Mouse (Mus musculus): ENCODE results near the gene Mfng. TPM values are rescaled to one million over a fixed set of nuclear protein-coding genes. Genes with fewer than 3 reads are reported as not detected.
A peak's percentile ranks its signal among the peaks of the same experiment; 100 is the strongest.

Gene Mfng
- polyA plus RNA-seq, 1 experiment from 2014 or later = 28.0 TPM

DNA sequence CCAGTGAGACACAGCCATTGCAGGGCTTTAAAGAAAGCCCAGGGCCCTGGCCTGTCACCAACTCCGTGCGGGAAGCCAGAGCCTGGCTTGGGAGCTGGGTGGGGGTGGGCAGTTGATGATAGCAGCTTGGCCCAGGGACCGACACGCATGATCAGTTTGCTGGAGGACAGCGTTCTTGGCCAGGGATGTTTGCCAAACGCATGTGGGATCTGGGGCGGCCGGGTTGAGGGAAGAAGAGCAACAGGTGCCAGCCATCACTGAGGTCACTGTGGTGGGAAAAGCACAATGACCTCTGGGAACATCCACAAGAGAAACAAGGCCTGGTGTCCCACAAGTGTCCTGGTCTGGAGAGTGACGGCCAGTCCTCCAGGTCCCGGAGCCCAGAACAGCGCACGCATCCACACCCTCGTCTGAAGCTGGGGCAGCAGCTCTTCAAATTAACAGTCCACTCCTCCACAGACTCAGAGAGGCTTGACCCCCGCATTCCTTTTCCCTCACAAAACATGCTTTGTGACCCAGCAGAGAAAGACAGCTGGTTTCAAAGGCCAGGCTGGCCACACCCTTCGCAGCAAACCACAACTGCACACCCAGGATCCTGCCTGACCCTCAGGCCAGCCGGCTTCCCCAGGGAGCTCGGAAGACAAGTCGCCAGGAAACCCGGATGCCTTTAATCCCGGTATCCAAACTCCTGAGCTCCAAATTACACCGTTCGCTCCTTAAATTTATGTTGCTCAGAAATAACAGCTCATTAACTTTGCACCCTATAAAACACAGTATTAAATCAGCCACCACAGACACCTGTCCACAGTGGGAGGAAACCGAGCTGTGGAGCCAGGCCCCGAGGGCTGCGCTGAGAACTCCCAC is 23.2 kb upstream of the Mfng start:
- Histone ChIP-seq H3K9me3 (ENCODE audit: control insufficient read depth, low read length) (no peaks in the 10 kb centered on the region), H3K27me3 (ENCODE audit: control insufficient read depth, insufficient read depth, low read length) (peaks cover 13% of the 10 kb centered on the region), H3K4me2 (ENCODE audit: low read length) (no peak overlapping the region), H3K9ac (replicated peaks; ENCODE audit: low read length) (no peak overlapping the region), H3K27ac (replicated peaks; ENCODE audit: low read depth, low read length) (no peak overlapping the region), H3K36me3 (ENCODE audit: control insufficient read depth, insufficient read depth, low read length) (no peaks in the 10 kb centered on the region), H3K4me3 (replicated peaks; ENCODE audit: low read depth, low read length) (no peak overlapping the region), H3K4me1 (ENCODE audit: control insufficient read depth, insufficient read depth, low read length) (no peaks in the 10 kb centered on the region)
- WGBS = 45% methylated on average over 25 of the region's 25 CpGs
- no peak for ATAC-seq (ENCODE audit: low FRiP score, low TSS enrichment)
- DNase-seq = peak; percentile 34

DNA sequence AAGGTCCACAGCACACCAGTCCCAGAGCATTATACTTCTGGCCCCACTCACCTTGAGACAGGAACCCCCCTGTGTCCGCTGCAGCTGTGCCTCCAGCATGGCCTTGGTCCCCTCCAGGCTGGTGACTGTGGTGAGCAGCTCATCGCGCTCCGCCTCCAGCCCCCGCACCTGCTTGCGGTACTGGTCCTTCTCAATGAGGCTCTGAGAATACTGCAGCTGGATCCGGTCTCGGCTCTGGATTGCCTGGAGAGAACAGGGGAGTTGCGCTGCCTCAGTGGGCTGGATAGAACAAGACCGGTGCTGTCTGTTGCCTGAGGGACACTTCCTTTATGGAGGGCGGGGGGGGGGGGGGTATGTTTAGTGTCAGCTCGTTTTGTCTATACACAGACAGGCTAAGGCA is 17.7 kb upstream of the Mfng start:
- WGBS = 75% methylated on average over 12 of the region's 12 CpGs
- Histone ChIP-seq H3K9ac (replicated peaks; ENCODE audit: low read length) (no peak overlapping the region), H3K4me2 (ENCODE audit: low read length) (no peak overlapping the region), H3K4me1 (ENCODE audit: control insufficient read depth, insufficient read depth, low read length) (no peaks in the 10 kb centered on the region; the same call in 1 of the 2 replicates), H3K27ac (replicated peaks; ENCODE audit: low read depth, low read length) (no peak overlapping the region), H3K9me3 (ENCODE audit: control insufficient read depth, low read length) (no peaks in the 10 kb centered on the region), H3K36me3 (ENCODE audit: control insufficient read depth, insufficient read depth, low read length) (no peaks in the 10 kb centered on the region), H3K4me3 (replicated peaks; ENCODE audit: low read depth, low read length) (no peak overlapping the region), H3K27me3 (ENCODE audit: control insufficient read depth, insufficient read depth, low read length) (no peaks in the 10 kb centered on the region)
- DNase-seq = no peak
- ATAC-seq (ENCODE audit: low FRiP score, low TSS enrichment) = no peak

- no peaks in the 10 kb centered on the region; the same call in 1 of the 2 replicates for H3K4me1 ChIP-seq (ENCODE audit: control insufficient read depth, insufficient read depth, low read length)
- H3K4me3 ChIP-seq (replicated peaks; ENCODE audit: low read depth, low read length) = no peak overlapping the region
- H3K36me3 ChIP-seq (ENCODE audit: control insufficient read depth, insufficient read depth, low read length) = no peaks in the 10 kb centered on the region
- DNase-seq (no peak), ATAC-seq (ENCODE audit: low FRiP score, low TSS enrichment) (no peak)
- no peak overlapping the region for H3K4me2 ChIP-seq (ENCODE audit: low read length)
- 87% methylated on average over 4 of the region's 4 CpGs for WGBS
- no peak overlapping the region for H3K9ac ChIP-seq (replicated peaks; ENCODE audit: low read length)
- H3K9me3 ChIP-seq (ENCODE audit: control insufficient read depth, low read length) = no peaks in the 10 kb centered on the region
- H3K27me3 ChIP-seq (ENCODE audit: control insufficient read depth, insufficient read depth, low read length) = no peaks in the 10 kb centered on the region
- no peak overlapping the region for H3K27ac ChIP-seq (replicated peaks; ENCODE audit: low read depth, low read length)
These were observed 17.2 kb upstream of the Mfng start for GRCm38 (mm10) chr15:78790451-78790850.

- Histone ChIP-seq H3K4me2 (ENCODE audit: low read length) (no peak overlapping the region), H3K27me3 (ENCODE audit: control insufficient read depth, insufficient read depth, low read length) (no peaks in the 10 kb centered on the region)
- WGBS = 87% methylated on average over 13 of the region's 13 CpGs
These were observed 16.5 kb upstream of the Mfng start for GRCm38 (mm10) chr15:78789721-78790323.

GRCm38 (mm10) chr15:78788042-78788441 is 14.8 kb upstream of the Mfng start:
- Histone ChIP-seq H3K36me3 (ENCODE audit: control insufficient read depth, insufficient read depth, low read length) (no peaks in the 10 kb centered on the region), H3K27ac (replicated peaks; ENCODE audit: low read depth, low read length) (0 out of 2 replicates have a peak overlapping the region, but pooled peaks have one; percentile 20), H3K4me3 (replicated peaks; ENCODE audit: low read depth, low read length) (no peak overlapping the region), H3K27me3 (ENCODE audit: control insufficient read depth, insufficient read depth, low read length) (no peaks in the 10 kb centered on the region), H3K9ac (replicated peaks; ENCODE audit: low read length) (no peak overlapping the region), H3K4me1 (ENCODE audit: control insufficient read depth, insufficient read depth, low read length) (no peaks in the 10 kb centered on the region; the same call in 1 of the 2 replicates), H3K9me3 (ENCODE audit: control insufficient read depth, low read length) (no peaks in the 10 kb centered on the region), H3K4me2 (ENCODE audit: low read length) (no peak overlapping the region)
- 87% methylated on average over 3 of the region's 3 CpGs for WGBS
- ATAC-seq (ENCODE audit: low FRiP score, low TSS enrichment) (no peak), DNase-seq (no peak)

More at GRCm38 (mm10) chr15:78789721-78790323, 16.5 kb upstream of the Mfng start:
- Histone ChIP-seq H3K36me3 (ENCODE audit: control insufficient read depth, insufficient read depth, low read length) (no peaks in the 10 kb centered on the region), H3K4me3 (replicated peaks; ENCODE audit: low read depth, low read length) (no peak overlapping the region), H3K4me1 (ENCODE audit: control insufficient read depth, insufficient read depth, low read length) (no peaks in the 10 kb centered on the region; the same call in 1 of the 2 replicates), H3K9ac (replicated peaks; ENCODE audit: low read length) (no peak overlapping the region), H3K27ac (replicated peaks; ENCODE audit: low read depth, low read length) (no peak overlapping the region), H3K9me3 (ENCODE audit: control insufficient read depth, low read length) (no peaks in the 10 kb centered on the region)
- ATAC-seq (ENCODE audit: low FRiP score, low TSS enrichment) (no peak), DNase-seq (no peak)

GRCm38 (mm10) chr15:78787287-78787856 is 14.1 kb upstream of the Mfng start:
- Histone ChIP-seq H3K36me3 (ENCODE audit: control insufficient read depth, insufficient read depth, low read length) (no peaks in the 10 kb centered on the region), H3K9ac (replicated peaks; ENCODE audit: low read length) (no peak overlapping the region), H3K4me3 (replicated peaks; ENCODE audit: low read depth, low read length) (no peak overlapping the region), H3K4me2 (ENCODE audit: low read length) (no peak overlapping the region), H3K27ac (replicated peaks; ENCODE audit: low read depth, low read length) (no peak overlapping the region), H3K27me3 (ENCODE audit: control insufficient read depth, insufficient read depth, low read length) (no peaks in the 10 kb centered on the region), H3K9me3 (ENCODE audit: control insufficient read depth, low read length) (no peaks in the 10 kb centered on the region), H3K4me1 (ENCODE audit: control insufficient read depth, insufficient read depth, low read length) (no peaks in the 10 kb centered on the region; the same call in 1 of the 2 replicates)
- ATAC-seq (ENCODE audit: low FRiP score, low TSS enrichment) (no peak), DNase-seq (no peak)
- 77% methylated on average over 9 of the region's 9 CpGs for WGBS

GRCm38 (mm10) chr15:78786411-78786818 is 13.1 kb upstream of the Mfng start:
- no peak overlapping the region for H3K4me2 ChIP-seq (ENCODE audit: low read length)
- ATAC-seq (ENCODE audit: low FRiP score, low TSS enrichment) = no peak
- WGBS = 76% methylated on average over 9 of the region's 9 CpGs
- no peak overlapping the region for H3K9ac ChIP-seq (replicated peaks; ENCODE audit: low read length)
- H3K36me3 ChIP-seq (ENCODE audit: control insufficient read depth, insufficient read depth, low read length) = no peaks in the 10 kb centered on the region
- H3K27ac ChIP-seq (replicated peaks; ENCODE audit: low read depth, low read length) = 0 out of 2 replicates have a peak overlapping the region, but pooled peaks have one; percentile 1
- DNase-seq = no peak
- no peaks in the 10 kb centered on the region for H3K9me3 ChIP-seq (ENCODE audit: control insufficient read depth, low read length)
- H3K27me3 ChIP-seq (ENCODE audit: control insufficient read depth, insufficient read depth, low read length) = no peaks in the 10 kb centered on the region
- no peaks in the 10 kb centered on the region; the same call in 1 of the 2 replicates for H3K4me1 ChIP-seq (ENCODE audit: control insufficient read depth, insufficient read depth, low read length)
- no peak overlapping the region for H3K4me3 ChIP-seq (replicated peaks; ENCODE audit: low read depth, low read length)

DNA sequence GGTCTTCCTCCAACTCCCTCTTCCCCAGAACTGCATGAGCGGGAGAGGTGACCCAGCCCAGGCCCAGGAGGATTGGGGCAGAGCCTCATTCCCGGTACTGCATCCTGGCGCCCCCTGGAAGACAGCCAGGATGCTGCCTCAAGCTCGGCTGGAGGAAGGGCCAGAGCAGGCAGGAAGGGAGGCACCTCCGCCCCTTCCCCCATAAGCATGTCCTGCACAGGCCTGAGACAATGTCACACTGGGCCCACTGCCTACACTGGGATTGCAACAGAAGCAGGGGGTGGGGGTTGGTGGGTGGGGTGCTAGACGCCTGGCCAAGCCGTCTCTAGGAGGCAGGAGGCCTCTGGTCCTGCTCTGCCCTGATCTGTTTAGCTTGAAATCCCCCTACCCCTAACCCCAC is 12.7 kb upstream of the Mfng start:
- Histone ChIP-seq H3K9ac (replicated peaks; ENCODE audit: low read length) (no peak overlapping the region), H3K4me2 (ENCODE audit: low read length) (no peak overlapping the region), H3K27ac (replicated peaks; ENCODE audit: low read depth, low read length) (peak overlapping the region; percentile 1; the same call in 1 of the 2 replicates), H3K27me3 (ENCODE audit: control insufficient read depth, insufficient read depth, low read length) (no peaks in the 10 kb centered on the region), H3K4me3 (replicated peaks; ENCODE audit: low read depth, low read length) (no peak overlapping the region), H3K4me1 (ENCODE audit: control insufficient read depth, insufficient read depth, low read length) (no peaks in the 10 kb centered on the region; the same call in 1 of the 2 replicates), H3K36me3 (ENCODE audit: control insufficient read depth, insufficient read depth, low read length) (no peaks in the 10 kb centered on the region), H3K9me3 (ENCODE audit: control insufficient read depth, low read length) (no peaks in the 10 kb centered on the region)
- peak; percentile 48; the same call in 1 of the 2 replicates for ATAC-seq (ENCODE audit: low FRiP score, low TSS enrichment)
- 15% methylated on average over 7 of the region's 7 CpGs for WGBS
- peak; percentile 46 for DNase-seq

Data from midbrain, embryonic 14.5 days (tissue).